ENCODE assay signal across 7 mouse cellular contexts in the genomic region with DNA sequence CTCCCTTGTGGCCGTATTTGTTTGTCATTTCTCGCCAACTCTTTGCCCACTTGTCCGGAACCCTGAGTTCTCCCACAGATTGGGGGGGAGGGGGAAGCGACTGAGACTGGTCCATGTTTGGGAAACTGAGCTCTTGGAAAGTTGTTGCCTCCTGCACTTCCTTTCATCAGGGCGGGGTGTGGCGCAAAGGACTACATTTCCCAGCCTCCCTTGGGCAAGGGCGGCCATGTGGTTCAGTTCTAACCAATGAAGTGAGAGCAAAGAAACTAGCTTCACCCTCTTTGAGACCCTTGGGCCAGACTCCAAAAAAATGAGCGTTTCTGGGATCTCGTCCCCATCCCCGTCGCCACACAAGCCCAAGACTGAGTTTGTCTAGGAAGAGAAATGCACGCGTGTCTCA.
DNase-seq lines count a peak whose midpoint lies in the region; ATAC-seq and TF ChIP-seq lines count a peak whose summit lies in the region.
"Not testable (repeated sequence)": the region's sequence is repeated elsewhere in the genome, so short reads cannot be mapped to it uniquely, and the experiment has no call there.

No protein-coding gene starts in this region.

- intact Hi-C loops in gastrocnemius, adult 2 months (cut with DNase I): not testable (repeated sequence)

- not testable (repeated sequence) for H3K36me3 ChIP-seq in kidney, embryonic 14.5 days (ENCODE audit: control insufficient read depth, insufficient read depth, low read length)

- H3K9me3 ChIP-seq in kidney, embryonic 14.5 days (ENCODE audit: control insufficient read depth, low read length): not testable (repeated sequence)

- ATAC-seq in kidney, embryonic 14.5 days (ENCODE audit: low FRiP score, low TSS enrichment): 0 out of 2 replicates have a peak, but pooled peaks have one; percentile 28

- not testable (repeated sequence) for H3K4me3 ChIP-seq in gastrocnemius, adult 2 months; kidney, embryonic 14.5 days (ENCODE audit: low read length)

- 97% methylated on average over 13 of the region's 13 CpGs for WGBS in kidney, embryonic 14.5 days

- H3K27ac ChIP-seq in gastrocnemius, adult 2 months; kidney, embryonic 14.5 days (ENCODE audit: low read depth, low read length): not testable (repeated sequence)

- not testable (repeated sequence) for H3K27me3 ChIP-seq in kidney, embryonic 14.5 days (ENCODE audit: control insufficient read depth, insufficient read depth, low read length)

- DNase-seq in ES-CJ7 (ENCODE audit: low read depth, low spot score) (peak; percentile 67), adipocyte (ENCODE audit: low spot score) (peak; percentile 49)
- DNase-seq in cerebellum, adult 11 months: peak; percentile 4
- DNase-seq in gastrocnemius, adult 2 months: peak; percentile 60
- DNase-seq in lung, postnatal 10 days: peak; percentile 40
- DNase-seq in testis, postnatal 10 days (ENCODE audit: low spot score): peak; percentile 47

- H3K4me2 ChIP-seq in kidney, embryonic 14.5 days (replicated peaks; ENCODE audit: low read depth, low read length): not testable (repeated sequence)

- H3K9ac ChIP-seq in kidney, embryonic 14.5 days (ENCODE audit: low read depth, low read length): not testable (repeated sequence)

- TF ChIP-seq CTCF in gastrocnemius, adult 2 months (IDR thresholded peaks at IDR 0.05): not testable (repeated sequence)

- H3K4me1 ChIP-seq in kidney, embryonic 14.5 days (ENCODE audit: control insufficient read depth, insufficient read depth, low read length): not testable (repeated sequence)

Comparison
In these comparisons a context has a peak if more than half of its experiments do, and no peak if none do; other contexts are left out.
1. DNase-seq: peak in every context shown above with its lines; median percentile 67 in ES-CJ7; 60 in gastrocnemius, adult 2 months; 49 in adipocyte; 47 in testis, postnatal 10 days; 40 in lung, postnatal 10 days; 4 in cerebellum, adult 11 months.